Mouse (Mus musculus) C2C12 (cell line): Measurements from ENCODE around the gene Cask. TPM values are rescaled to one million over a fixed set of nuclear protein-coding genes. Genes with fewer than 3 reads are reported as not detected.

ENCODE experiments used
- H3K27me3 ChIP-seq: one replicate; pipeline ENCODE4 v1.6.1; 2011; ENCODE audit not compliant: control insufficient read depth, insufficient read depth, insufficient read length
- H3K36me3 ChIP-seq: one replicate; pipeline ENCODE4 v1.6.1; 2011; ENCODE audit not compliant: control insufficient read depth, insufficient read depth
- H3K4me3 ChIP-seq: one replicate; pipeline ENCODE4 v1.5.1; 2011; ENCODE audit warnings: mild to moderate bottlenecking, control low read depth; ENCODE audit not compliant: poor library complexity, insufficient read depth, severe bottlenecking
- H3K79me2 ChIP-seq: one replicate; pipeline ENCODE4 v1.6.1; 2011; ENCODE audit not compliant: control insufficient read depth, insufficient read depth
- H3K79me3 ChIP-seq: one replicate; pipeline ENCODE4 v1.6.1; 2011; ENCODE audit warnings: low read depth, control low read depth
- H3ac ChIP-seq: one replicate; pipeline ENCODE3; 2011; ENCODE audit warnings: low read depth; ENCODE audit not compliant: control insufficient read depth, insufficient read length
- CEBPB ChIP-seq: IDR thresholded peaks from one replicate; pipeline ENCODE4 v1.6.1; 2011; ENCODE audit warnings: low read depth, mild to moderate bottlenecking, control low read depth, moderate library complexity
- CTCF ChIP-seq: IDR thresholded peaks from one replicate; pipeline ENCODE4 v1.5.1; 2011; ENCODE audit not compliant: control insufficient read depth, insufficient read depth, insufficient read length
- FOSL1 ChIP-seq: IDR thresholded peaks from one replicate; pipeline ENCODE4 v1.8.0; 2011; ENCODE audit warnings: mild to moderate bottlenecking, low read length; ENCODE audit not compliant: poor library complexity, insufficient read depth, severe bottlenecking
- MAX ChIP-seq: IDR thresholded peaks from one replicate; pipeline ENCODE4 v1.6.1; 2011; ENCODE audit warnings: mild to moderate bottlenecking, control low read depth
- MYOD1 ChIP-seq: IDR thresholded peaks from one replicate; pipeline ENCODE4 v1.6.1; 2011; ENCODE audit warnings: low read depth; ENCODE audit not compliant: control insufficient read depth, insufficient read length
- MYOG ChIP-seq: IDR thresholded peaks from one replicate; pipeline ENCODE4 v1.6.1; 2011; ENCODE audit not compliant: control insufficient read depth, insufficient read length; ENCODE audit errors: extremely low read depth
- USF1 ChIP-seq: IDR thresholded peaks from one replicate; pipeline ENCODE4 v1.6.1; 2011; ENCODE audit warnings: low read depth, mild to moderate bottlenecking, control low read depth, moderate library complexity
- microRNA-seq: library from miRNA; unstranded; fragments of <30 nt; microRNA quantifications from one replicate; pipeline ENCODE4, GENCODE M21; 2019; ENCODE audit warnings: borderline microRNAs expressed
- polyA plus RNA-seq: library from polyadenylated mRNA; unstranded; fragments of >200 nt; fragmentation: generic; extraction: Trizol; gene quantifications from one replicate; pipeline ENCODE4 v1.2.1, GENCODE M21; 2012; ENCODE audit warnings: missing spikeins

The Cask gene
- polyA plus RNA-seq, 1 experiment: 9.2 TPM

GRCm38 (mm10) chrX:13472751-13473225 lies 378.4 kb downstream of the Cask start:
- TF ChIP-seq CEBPB: no peak
- TF ChIP-seq FOSL1: no peak
- TF ChIP-seq MYOD1: no peak
- no peak for TF ChIP-seq USF1
- TF ChIP-seq MYOG: no peak
- no peak for TF ChIP-seq CTCF
- TF ChIP-seq MAX: no peak
- Histone ChIP-seq H3K4me3 (no peak overlapping the region), H3K79me3 (no peaks in the 10 kb centered on the region), H3ac (no peak overlapping the region), H3K79me2 (no peaks in the 10 kb centered on the region), H3K27me3 (no peaks in the 10 kb centered on the region), H3K36me3 (no peaks in the 10 kb centered on the region)

GRCm38 (mm10) chrX:13471925-13472324 lies 379.2 kb downstream of the Cask start:
- no peaks in the 10 kb centered on the region for H3K79me2 ChIP-seq
- TF ChIP-seq CTCF (no peak), CEBPB (no peak), MYOD1 (no peak), MYOG (no peak), MAX (no peak), FOSL1 (no peak), USF1 (no peak)

GRCm38 (mm10) chrX:13469160-13470116 lies 381.7 kb downstream of the Cask start:
- Histone ChIP-seq H3ac (no peak overlapping the region), H3K79me3 (no peaks in the 10 kb centered on the region), H3K36me3 (no peaks in the 10 kb centered on the region), H3K27me3 (no peaks in the 10 kb centered on the region), H3K4me3 (no peak overlapping the region), H3K79me2 (no peaks in the 10 kb centered on the region)
- TF ChIP-seq CTCF (no peak), CEBPB (no peak), FOSL1 (no peak), MAX (no peak), MYOG (no peak), MYOD1 (no peak), USF1 (no peak)

More at GRCm38 (mm10) chrX:13471925-13472324, 379.2 kb downstream of the Cask start:
- Histone ChIP-seq H3K36me3 (no peaks in the 10 kb centered on the region), H3K4me3 (no peak overlapping the region), H3K27me3 (no peaks in the 10 kb centered on the region), H3ac (no peak overlapping the region), H3K79me3 (no peaks in the 10 kb centered on the region)

GRCm38 (mm10) chrX:13467121-13467571 lies 384.0 kb downstream of the Cask start:
- no peaks in the 10 kb centered on the region for H3K27me3 ChIP-seq
- H3ac ChIP-seq: no peak overlapping the region
- no peaks in the 10 kb centered on the region for H3K79me3 ChIP-seq
- H3K4me3 ChIP-seq: no peak overlapping the region
- no peak for TF ChIP-seq FOSL1
- no peak for TF ChIP-seq MAX
- no peak for TF ChIP-seq MYOG
- TF ChIP-seq CEBPB: no peak
- TF ChIP-seq MYOD1: no peak
- TF ChIP-seq USF1: no peak
- TF ChIP-seq CTCF: no peak
- H3K79me2 ChIP-seq: no peaks in the 10 kb centered on the region
- H3K36me3 ChIP-seq: no peaks in the 10 kb centered on the region

Small RNAs within 50 kb of the gene (microRNA-seq; reads per million reads assigned to microRNA genes)
- not detected for gene Gm25246

Other genes with a start within 250 kb of the Cask start
- 0.05 TPM for gene Gpr34, start 219.3 kb downstream of the Cask start, polyA plus RNA-seq
- not detected for gene Gpr82, start 190.0 kb downstream of the Cask start, polyA plus RNA-seq